Mouse (Mus musculus) lung, embryonic 14.5 days (tissue): ENCODE measurements around the gene Rnase1. TPM values are rescaled to one million over a fixed set of nuclear protein-coding genes. Genes with fewer than 3 reads are reported as not detected.

Source experiments
- ATAC-seq: fragments of 200-750 bp; cut with Nextera tagmentation; 2 replicates; pipeline ENCODE4 v1.8.0; 2017; ENCODE audit warnings: mild to moderate bottlenecking, moderate TSS enrichment, moderate library complexity; ENCODE audit not compliant: insufficient read depth
- DNase-seq: peaks from one replicate; pipeline ENCODE4 v3.0.0-alpha.2; 2015
- H3K27ac ChIP-seq: fragments of 300-500 bp; sonication (generic); 2 replicates; pipeline ENCODE4 v1.5.1; 2014; ENCODE audit warnings: low read depth, mild to moderate bottlenecking, moderate library complexity
- H3K27me3 ChIP-seq: fragments of 300-500 bp; sonication (generic); 2 replicates; pipeline ENCODE4 v1.6.1; 2014; ENCODE audit warnings: low read length, control low read depth; ENCODE audit not compliant: insufficient read depth
- H3K36me3 ChIP-seq: fragments of 300-500 bp; sonication (generic); 2 replicates; pipeline ENCODE4 v1.6.1; 2014; ENCODE audit warnings: control low read depth; ENCODE audit not compliant: insufficient read depth
- H3K4me1 ChIP-seq: fragments of 300-500 bp; sonication (generic); 2 replicates; pipeline ENCODE4 v1.6.1; 2014; ENCODE audit warnings: antibody characterized with exemption, control low read depth; ENCODE audit not compliant: insufficient read depth
- H3K4me2 ChIP-seq: fragments of 300-500 bp; sonication (generic); 2 replicates; pipeline ENCODE4 v1.6.1; 2014; ENCODE audit warnings: mild to moderate bottlenecking
- H3K4me3 ChIP-seq: fragments of 300-500 bp; sonication (generic); 2 replicates; pipeline ENCODE4 v1.5.1; 2014; ENCODE audit warnings: low read depth, low read length
- H3K9ac ChIP-seq: fragments of 300-500 bp; sonication (generic); 2 replicates; pipeline ENCODE4 v1.6.1; 2014
- H3K9me3 ChIP-seq: fragments of 300-500 bp; sonication (generic); 2 replicates; pipeline ENCODE4 v1.6.1; 2016; ENCODE audit warnings: low read depth, low read length, control low read depth
- CTCF ChIP-seq: IDR thresholded peaks from 2 replicates; pipeline ENCODE4 v1.5.1; 2016; ENCODE audit warnings: antibody characterized with exemption, low read depth
- WGBS: fragments of 180-500 bp; shearing (Covaris S2); extraction: QIAGEN DNeasy Blood & Tissue Kit; methylation state at CpG from one replicate; pipeline ENCODE4 v1.1.7; 2014; 5-methylcytosine and 5-hydroxymethylcytosine counted together
- polyA plus RNA-seq: library from polyadenylated mRNA; unstranded; fragments of >200 nt; fragmentation: Nextera tagmentation; extraction: Ambion mirVana; gene quantifications from 2 replicates; pipeline ENCODE4 v1.2.1, GENCODE M21; 2014

Rnase1 gene
- polyA plus RNA-seq, 1 experiment from 2014 or later, result 0.50 TPM

DNA sequence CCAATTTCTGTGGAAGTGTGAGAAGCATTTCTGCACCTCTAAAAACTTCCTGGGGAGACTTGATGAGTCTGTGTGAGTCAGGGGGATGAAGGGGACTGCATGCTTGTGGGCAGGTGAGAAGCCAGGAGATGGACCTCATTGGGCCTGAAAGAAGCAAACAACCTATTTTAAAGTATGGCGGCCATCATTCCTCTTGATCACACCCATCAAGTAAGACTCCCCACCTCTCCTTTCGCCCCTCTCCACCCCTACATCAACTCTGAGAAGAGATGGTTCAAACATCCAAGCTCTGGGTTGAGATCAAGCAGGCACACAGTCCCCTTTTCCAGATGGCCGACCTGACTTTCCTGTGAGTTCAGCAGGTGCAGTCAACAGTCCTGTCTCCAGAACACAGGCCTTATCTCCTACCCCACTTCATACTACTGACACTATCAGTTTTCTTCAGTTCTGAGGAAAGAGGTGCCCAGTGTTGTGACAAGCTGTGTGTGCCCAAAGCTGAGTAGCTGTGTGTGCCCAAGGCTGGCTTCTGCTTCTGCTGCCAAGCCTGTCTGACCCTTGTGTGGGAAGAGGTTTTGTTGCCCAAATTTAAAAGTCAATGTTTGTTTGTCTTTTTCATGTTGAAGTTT, 3.7 kb upstream of the Rnase1 start:
- WGBS, result 75% methylated on average over 3 of the region's 3 CpGs
- Histone ChIP-seq H3K4me3 (no peak overlapping the region), H3K36me3 (no peaks in the 10 kb centered on the region), H3K9me3 (no peaks in the 10 kb centered on the region), H3K27ac (no peak overlapping the region), H3K27me3 (no peaks in the 10 kb centered on the region), H3K4me1 (no peaks in the 10 kb centered on the region), H3K9ac (no peak overlapping the region), H3K4me2 (no peak overlapping the region)
- ATAC-seq (no peak), DNase-seq (no peak)
- TF ChIP-seq CTCF, result no peak

DNA sequence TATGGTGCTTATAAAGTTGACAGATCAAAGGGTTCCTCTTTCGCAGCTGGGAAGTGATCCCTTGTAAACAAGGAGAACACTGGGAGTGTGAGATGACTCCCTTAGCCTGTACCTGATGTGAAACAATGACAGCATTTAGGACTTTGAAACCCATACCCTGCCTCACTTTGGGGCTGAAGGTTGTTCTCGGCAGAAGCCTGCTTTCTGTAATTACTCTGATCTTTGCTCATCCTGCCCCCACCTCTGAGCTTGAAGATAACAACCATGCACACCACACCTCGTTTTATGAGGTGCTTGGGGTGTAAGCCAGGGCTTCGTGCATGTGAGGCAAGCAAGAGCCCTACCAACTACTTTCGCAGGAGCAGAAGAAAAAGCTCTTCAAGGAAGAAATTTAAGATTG, 2.6 kb upstream of the Rnase1 start:
- Histone ChIP-seq H3K36me3 (no peaks in the 10 kb centered on the region), H3K4me2 (no peak overlapping the region), H3K9me3 (no peaks in the 10 kb centered on the region), H3K27ac (no peak overlapping the region), H3K4me1 (no peaks in the 10 kb centered on the region), H3K27me3 (no peaks in the 10 kb centered on the region), H3K9ac (no peak overlapping the region), H3K4me3 (no peak overlapping the region)
- TF ChIP-seq CTCF, result no peak
- DNase-seq, result no peak
- WGBS, result 40% methylated on average over 5 of the region's 5 CpGs
- ATAC-seq, result no peak

DNA sequence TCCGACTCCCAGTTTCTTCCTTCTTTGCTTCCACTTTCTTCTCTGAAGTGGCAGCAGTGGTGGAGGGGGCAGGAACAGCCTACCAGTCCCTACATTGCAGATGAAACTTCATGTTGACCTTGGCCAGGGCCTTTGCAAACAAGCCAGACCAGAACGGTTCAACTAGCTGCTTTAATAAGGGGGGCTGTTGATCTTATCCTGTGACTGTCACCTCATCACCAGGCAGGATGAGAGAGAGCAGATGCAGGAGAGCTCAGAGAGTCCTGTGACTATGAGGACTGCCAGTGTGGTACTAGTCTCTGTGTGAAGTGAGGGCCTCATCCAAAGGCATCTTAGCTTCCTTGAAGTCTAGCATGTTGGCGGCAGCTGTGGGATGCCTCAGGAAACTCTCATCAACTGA, 1.4 kb upstream of the Rnase1 start:
- DNase-seq (no peak), ATAC-seq (no peak)
- H3K4me3 ChIP-seq, result no peak overlapping the region
- TF ChIP-seq CTCF, result no peak
- no peak overlapping the region for H3K4me2 ChIP-seq
- H3K4me1 ChIP-seq, result no peaks in the 10 kb centered on the region
- H3K27me3 ChIP-seq, result no peaks in the 10 kb centered on the region
- H3K27ac ChIP-seq, result no peak overlapping the region
- H3K9ac ChIP-seq, result no peak overlapping the region
- WGBS, result 51% methylated on average over 3 of the region's 3 CpGs
- no peaks in the 10 kb centered on the region for H3K36me3 ChIP-seq
- H3K9me3 ChIP-seq, result no peaks in the 10 kb centered on the region

DNA sequence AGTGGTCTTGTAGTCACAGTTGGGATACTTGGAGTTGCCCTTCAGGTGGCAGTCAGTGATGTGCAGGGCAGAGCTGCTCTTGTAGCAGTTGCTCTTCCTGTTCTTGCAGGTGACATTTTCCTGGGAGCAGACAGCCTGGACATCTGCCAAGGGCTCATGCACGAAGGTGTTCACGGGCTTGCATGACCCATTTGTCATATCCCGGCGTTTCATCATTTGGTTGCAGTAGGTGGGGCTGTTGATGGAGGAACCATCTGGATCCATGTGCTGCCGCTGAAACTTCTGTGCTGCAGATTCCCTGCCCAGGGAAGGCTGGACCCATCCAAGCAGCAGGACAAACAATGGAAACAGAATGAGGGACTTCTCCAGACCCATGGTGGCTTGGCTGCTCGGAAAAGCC, 1.1 kb downstream of the Rnase1 start:
- no peaks in the 10 kb centered on the region for H3K36me3 ChIP-seq
- no peak overlapping the region for H3K4me2 ChIP-seq
- no peak for TF ChIP-seq CTCF
- ATAC-seq (no peak), DNase-seq (no peak)
- H3K27ac ChIP-seq, result no peak overlapping the region
- no peaks in the 10 kb centered on the region for H3K4me1 ChIP-seq
- H3K4me3 ChIP-seq, result no peak overlapping the region
- no peaks in the 10 kb centered on the region for H3K9me3 ChIP-seq
- no peaks in the 10 kb centered on the region for H3K27me3 ChIP-seq
- H3K9ac ChIP-seq, result no peak overlapping the region
- 75% methylated on average over 6 of the region's 6 CpGs for WGBS

- TF ChIP-seq CTCF, result no peak
- Histone ChIP-seq H3K36me3 (no peaks in the 10 kb centered on the region), H3K4me2 (no peak overlapping the region), H3K27ac (no peak overlapping the region), H3K9ac (no peak overlapping the region), H3K4me3 (no peak overlapping the region), H3K27me3 (no peaks in the 10 kb centered on the region), H3K4me1 (no peaks in the 10 kb centered on the region), H3K9me3 (no peaks in the 10 kb centered on the region)
- no peak for ATAC-seq
- 95% methylated on average over 4 of the region's 4 CpGs for WGBS
- DNase-seq, result no peak
Observed at GRCm38 (mm10) chr14:51144451-51144850, 2.1 kb downstream of the Rnase1 start.

- Histone ChIP-seq H3K4me2 (no peak overlapping the region), H3K36me3 (no peaks in the 10 kb centered on the region), H3K9ac (no peak overlapping the region), H3K9me3 (no peaks in the 10 kb centered on the region), H3K27me3 (no peaks in the 10 kb centered on the region), H3K27ac (no peak overlapping the region), H3K4me3 (no peak overlapping the region), H3K4me1 (no peaks in the 10 kb centered on the region)
- WGBS, result 70% methylated on average over 2 of the region's 2 CpGs
- TF ChIP-seq CTCF, result no peak
- ATAC-seq (no peak), DNase-seq (no peak)
Observed at GRCm38 (mm10) chr14:51143937-51144336, 2.6 kb downstream of the Rnase1 start.

DNA sequence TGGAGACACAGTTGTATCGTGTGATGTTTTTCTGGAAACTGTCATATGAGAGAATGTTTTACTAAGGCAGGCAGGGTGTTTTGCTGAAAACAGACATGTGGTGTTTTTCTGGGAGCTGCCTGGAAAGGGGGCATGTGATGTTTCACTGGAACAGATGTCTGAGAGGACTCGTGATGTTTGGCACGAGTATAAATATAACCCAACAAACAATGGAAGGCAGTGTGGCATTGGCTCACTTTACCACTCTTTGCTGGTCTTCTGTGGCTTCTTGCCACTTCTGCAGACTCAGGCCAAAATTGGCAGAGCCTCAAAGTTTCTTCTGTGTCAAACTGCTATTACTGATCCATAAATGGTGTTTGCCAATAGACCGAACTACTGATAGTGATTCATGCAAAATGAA, 3.3 kb downstream of the Rnase1 start:
- TF ChIP-seq CTCF, result no peak
- DNase-seq (no peak), ATAC-seq (no peak)
- no peaks in the 10 kb centered on the region for H3K9me3 ChIP-seq
- no peak overlapping the region for H3K4me3 ChIP-seq
- WGBS, result 45% methylated on average over 4 of the region's 4 CpGs
- no peak overlapping the region for H3K4me2 ChIP-seq
- H3K36me3 ChIP-seq, result no peaks in the 10 kb centered on the region
- no peaks in the 10 kb centered on the region for H3K27me3 ChIP-seq
- no peaks in the 10 kb centered on the region for H3K4me1 ChIP-seq
- H3K27ac ChIP-seq, result no peak overlapping the region
- H3K9ac ChIP-seq, result no peak overlapping the region

GRCm38 (mm10) chr14:51142568-51142967, 4.0 kb downstream of the Rnase1 start:
- Histone ChIP-seq H3K9me3 (no peaks in the 10 kb centered on the region), H3K27me3 (no peaks in the 10 kb centered on the region), H3K4me2 (no peak overlapping the region), H3K4me1 (no peaks in the 10 kb centered on the region), H3K27ac (no peak overlapping the region), H3K36me3 (no peaks in the 10 kb centered on the region), H3K9ac (no peak overlapping the region), H3K4me3 (no peak overlapping the region)
- 75% methylated on average over 3 of the region's 3 CpGs for WGBS
- TF ChIP-seq CTCF, result no peak
- DNase-seq (no peak), ATAC-seq (no peak)
